Mouse (Mus musculus): ENCODE measurements around the gene Ppm1j. TPM values are rescaled to one million over a fixed set of nuclear protein-coding genes. Genes with fewer than 3 reads are reported as not detected.
"Not testable (repeated sequence)": the region's sequence is repeated elsewhere in the genome, so short reads cannot be mapped to it uniquely, and the experiment has no call there.

The Ppm1j gene
- polyA plus RNA-seq, 1 experiment from 2014 or later: 33.2 TPM

DNA sequence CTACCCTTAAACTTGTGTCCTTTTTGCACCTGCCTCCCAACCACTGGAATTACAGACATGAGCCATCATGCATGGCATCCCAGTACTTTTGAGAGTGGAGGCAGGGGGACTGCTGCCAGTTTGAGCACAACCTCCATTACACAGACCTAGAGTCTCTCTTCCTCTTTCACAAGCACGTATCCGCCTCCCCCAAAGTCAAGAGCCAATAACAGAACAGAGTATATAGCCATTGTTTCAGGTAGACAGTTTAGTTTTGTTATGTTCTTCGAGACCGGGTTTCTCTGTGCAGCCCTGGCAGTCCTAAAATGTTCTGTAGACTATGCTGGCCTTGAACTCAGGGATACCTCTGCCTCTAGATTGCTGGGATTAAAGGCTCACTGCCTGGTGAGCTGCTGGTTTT is 31.4 kb downstream of the Ppm1j start:
- H3K36me3 ChIP-seq (ENCODE audit: control insufficient read depth, insufficient read depth, low read length): peaks cover 13% of the 10 kb centered on the region
- no peak overlapping the region; a peak in 1 of 4 replicates for H3K27ac ChIP-seq (replicated peaks in 1 of 2; ENCODE audit: control insufficient read depth in 1 of 2, insufficient read depth in 1 of 2, low read depth in 2 of 2, low read length in 2 of 2)
- no peak overlapping the region for H3K9ac ChIP-seq (ENCODE audit: low read length)
- H3K4me1 ChIP-seq (ENCODE audit: control insufficient read depth in 2 of 2, insufficient read depth in 2 of 2, low read length in 2 of 2): peaks cover 4 to 26% of the 10 kb centered on the region in 2 experiments
- no peak overlapping the region for H3K4me3 ChIP-seq (ENCODE audit: control insufficient read depth in 1 of 2, insufficient read depth in 1 of 2, low read depth in 1 of 2, low read length in 2 of 2)
- no peaks in the 10 kb centered on the region for H3K27me3 ChIP-seq (ENCODE audit: control insufficient read depth, insufficient read depth, low read length)
- H3K9me3 ChIP-seq (ENCODE audit: control insufficient read depth, low read length): no peaks in the 10 kb centered on the region
- no peak for ATAC-seq (ENCODE audit: insufficient number of reproducible peaks, insufficient read depth, low FRiP score, low read depth)
- no peak overlapping the region for H3K4me2 ChIP-seq (ENCODE audit: low read length)
- 82% methylated on average over 4 of the region's 4 CpGs for WGBS

DNA sequence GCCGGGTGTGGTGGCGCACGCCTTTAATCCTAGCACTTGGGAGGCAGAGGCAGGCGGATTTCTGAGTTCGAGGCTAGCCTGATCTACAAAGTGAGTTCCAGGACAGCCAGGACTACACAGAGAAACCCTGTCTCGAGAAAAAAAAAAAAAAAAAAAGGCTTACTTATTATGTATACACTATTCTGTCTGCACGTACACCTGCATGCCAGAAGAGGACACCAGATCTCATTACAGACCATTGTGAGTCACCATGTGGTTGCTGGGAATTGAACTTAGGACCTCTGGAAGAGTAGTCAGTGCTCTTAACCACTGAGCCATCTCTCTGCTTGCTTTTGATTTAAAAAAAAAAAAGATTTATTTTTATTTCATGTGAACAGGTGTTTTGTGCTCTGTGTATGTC is 32.4 kb downstream of the Ppm1j start:
- H3K9ac ChIP-seq (ENCODE audit: low read length); ATAC-seq (ENCODE audit: insufficient number of reproducible peaks, insufficient read depth, low FRiP score, low read depth); H3K4me3 ChIP-seq (ENCODE audit: control insufficient read depth in 1 of 2, insufficient read depth in 1 of 2, low read depth in 1 of 2, low read length in 2 of 2); H3K36me3 ChIP-seq (ENCODE audit: control insufficient read depth, insufficient read depth, low read length); H3K4me2 ChIP-seq (ENCODE audit: low read length); H3K27ac ChIP-seq (replicated peaks in 1 of 2; ENCODE audit: control insufficient read depth in 1 of 2, insufficient read depth in 1 of 2, low read depth in 2 of 2, low read length in 2 of 2); H3K9me3 ChIP-seq (ENCODE audit: control insufficient read depth, low read length); H3K27me3 ChIP-seq (ENCODE audit: control insufficient read depth, insufficient read depth, low read length): not testable (repeated sequence)
- peaks cover 4 to 26% of the 10 kb centered on the region in 2 experiments for H3K4me1 ChIP-seq (ENCODE audit: control insufficient read depth in 2 of 2, insufficient read depth in 2 of 2, low read length in 2 of 2)
- WGBS: 94% methylated on average over 7 of the region's 7 CpGs

GRCm38 (mm10) chr3:104814746-104815145 is 33.9 kb downstream of the Ppm1j start:
- Histone ChIP-seq H3K36me3 (ENCODE audit: control insufficient read depth, insufficient read depth, low read length) (peaks cover 4% of the 10 kb centered on the region; the same call in 1 of the 2 replicates), H3K4me2 (ENCODE audit: low read length) (no peak overlapping the region), H3K27ac (replicated peaks in 1 of 2; ENCODE audit: control insufficient read depth in 1 of 2, insufficient read depth in 1 of 2, low read depth in 2 of 2, low read length in 2 of 2) (no peak overlapping the region), H3K4me3 (ENCODE audit: control insufficient read depth in 1 of 2, insufficient read depth in 1 of 2, low read depth in 1 of 2, low read length in 2 of 2) (no peak overlapping the region), H3K4me1 (ENCODE audit: control insufficient read depth in 2 of 2, insufficient read depth in 2 of 2, low read length in 2 of 2) (peaks cover 4 to 38% of the 10 kb centered on the region in 2 experiments), H3K9ac (ENCODE audit: low read length) (no peak overlapping the region), H3K27me3 (ENCODE audit: control insufficient read depth, insufficient read depth, low read length) (no peaks in the 10 kb centered on the region), H3K9me3 (ENCODE audit: control insufficient read depth, low read length) (no peaks in the 10 kb centered on the region)
- ATAC-seq (ENCODE audit: insufficient number of reproducible peaks, insufficient read depth, low FRiP score, low read depth): no peak
- 84% methylated on average over 1 of the region's 1 CpGs for WGBS

- Histone ChIP-seq H3K4me1 (ENCODE audit: control insufficient read depth in 2 of 2, insufficient read depth in 2 of 2, low read length in 2 of 2) (peaks cover 8 to 44% of the 10 kb centered on the region in 2 experiments), H3K36me3 (ENCODE audit: control insufficient read depth, insufficient read depth, low read length) (peaks cover 4% of the 10 kb centered on the region; the same call in 1 of the 2 replicates), H3K27me3 (ENCODE audit: control insufficient read depth, insufficient read depth, low read length) (no peaks in the 10 kb centered on the region), H3K9ac (ENCODE audit: low read length) (peak overlapping the region; percentile 16; the same call in 1 of the 2 replicates), H3K27ac (replicated peaks in 1 of 2; ENCODE audit: control insufficient read depth in 1 of 2, insufficient read depth in 1 of 2, low read depth in 2 of 2, low read length in 2 of 2) (no peak overlapping the region), H3K4me3 (ENCODE audit: control insufficient read depth in 1 of 2, insufficient read depth in 1 of 2, low read depth in 1 of 2, low read length in 2 of 2) (no peak overlapping the region), H3K4me2 (ENCODE audit: low read length) (no peak overlapping the region), H3K9me3 (ENCODE audit: control insufficient read depth, low read length) (no peaks in the 10 kb centered on the region)
- ATAC-seq (ENCODE audit: insufficient number of reproducible peaks, insufficient read depth, low FRiP score, low read depth): no peak
- 86% methylated on average over 2 of the region's 2 CpGs for WGBS
These were observed 34.5 kb downstream of the Ppm1j start for GRCm38 (mm10) chr3:104815346-104815745.

DNA sequence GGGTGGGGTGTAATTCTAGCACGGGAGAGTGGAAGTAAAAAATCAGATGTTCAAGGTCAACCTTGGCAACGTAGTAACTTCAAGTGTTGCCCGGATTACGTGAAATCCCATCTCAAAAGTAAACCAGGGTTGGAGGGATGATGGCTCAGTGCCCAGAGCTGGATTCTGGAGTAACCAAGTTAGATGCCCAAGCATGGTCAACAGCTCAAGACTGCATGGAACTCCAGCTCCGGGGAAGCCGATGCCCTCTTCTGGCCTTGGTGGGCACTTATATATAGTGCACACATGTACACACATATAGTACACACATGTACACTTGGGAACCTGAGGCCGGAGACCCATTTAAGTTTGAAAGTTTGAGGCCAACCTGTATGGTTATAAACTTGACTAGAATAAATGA is 35.3 kb downstream of the Ppm1j start:
- WGBS: 96% methylated on average over 7 of the region's 7 CpGs
- H3K27me3 ChIP-seq (ENCODE audit: control insufficient read depth, insufficient read depth, low read length): no peaks in the 10 kb centered on the region
- peaks cover 5% of the 10 kb centered on the region; the same call in 1 of the 2 replicates for H3K36me3 ChIP-seq (ENCODE audit: control insufficient read depth, insufficient read depth, low read length)
- peak overlapping the region; percentile 78 for H3K4me2 ChIP-seq (ENCODE audit: low read length)
- H3K4me3 ChIP-seq (ENCODE audit: control insufficient read depth in 1 of 2, insufficient read depth in 1 of 2, low read depth in 1 of 2, low read length in 2 of 2): no peak overlapping the region; a peak in 1 of 4 replicates
- no peaks in the 10 kb centered on the region for H3K9me3 ChIP-seq (ENCODE audit: control insufficient read depth, low read length)
- no peak overlapping the region for H3K9ac ChIP-seq (ENCODE audit: low read length)
- H3K4me1 ChIP-seq (ENCODE audit: control insufficient read depth in 2 of 2, insufficient read depth in 2 of 2, low read length in 2 of 2): peaks cover 8 to 46% of the 10 kb centered on the region in 2 experiments
- H3K27ac ChIP-seq (replicated peaks in 1 of 2; ENCODE audit: control insufficient read depth in 1 of 2, insufficient read depth in 1 of 2, low read depth in 2 of 2, low read length in 2 of 2): no peak overlapping the region
- no peak for ATAC-seq (ENCODE audit: insufficient number of reproducible peaks, insufficient read depth, low FRiP score, low read depth)

DNA sequence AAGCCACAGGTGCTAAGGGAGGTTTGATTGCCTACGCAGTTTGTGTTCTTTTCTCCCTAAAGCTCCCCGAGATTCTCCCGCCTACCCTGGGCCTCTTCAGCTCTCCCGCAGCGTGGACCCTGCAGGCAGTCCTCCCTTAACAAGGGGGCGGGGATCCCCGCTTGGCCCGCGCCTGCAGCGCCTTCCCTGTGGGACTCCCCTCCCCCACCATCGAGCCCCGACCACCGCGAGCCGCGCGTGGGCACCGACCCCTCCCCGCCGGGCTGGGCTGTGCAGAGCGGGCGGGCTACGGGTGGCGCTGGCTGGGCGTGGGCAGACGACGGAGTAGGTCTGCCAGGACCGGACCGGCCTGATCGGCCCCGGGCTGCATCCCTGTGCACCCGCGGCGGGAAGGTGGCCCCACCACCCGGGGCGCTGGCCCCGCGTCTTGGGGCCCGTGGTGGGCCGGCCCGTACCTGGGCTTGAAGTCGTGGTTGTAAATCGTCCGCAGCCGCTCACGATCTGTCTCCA is 36.7 kb downstream of the Ppm1j start:
- Histone ChIP-seq H3K4me1 (ENCODE audit: control insufficient read depth in 2 of 2, insufficient read depth in 2 of 2, low read length in 2 of 2) (peaks cover 5 to 40% of the 10 kb centered on the region in 2 experiments), H3K4me3 (ENCODE audit: control insufficient read depth in 1 of 2, insufficient read depth in 1 of 2, low read depth in 1 of 2, low read length in 2 of 2) (peak overlapping the region; percentile 68 to 94), H3K9me3 (ENCODE audit: control insufficient read depth, low read length) (no peaks in the 10 kb centered on the region), H3K27me3 (ENCODE audit: control insufficient read depth, insufficient read depth, low read length) (no peaks in the 10 kb centered on the region), H3K9ac (ENCODE audit: low read length) (peak overlapping the region; percentile 97), H3K4me2 (ENCODE audit: low read length) (peak overlapping the region; percentile 78), H3K27ac (replicated peaks in 1 of 2; ENCODE audit: control insufficient read depth in 1 of 2, insufficient read depth in 1 of 2, low read depth in 2 of 2, low read length in 2 of 2) (peak overlapping the region; percentile 87 to 96), H3K36me3 (ENCODE audit: control insufficient read depth, insufficient read depth, low read length) (peaks cover 13% of the 10 kb centered on the region)
- ATAC-seq (ENCODE audit: insufficient number of reproducible peaks, insufficient read depth, low FRiP score, low read depth): peak; percentile 55
- WGBS: under 1% methylated on average over 45 of the region's 46 CpGs

GRCm38 (mm10) chr3:104817991-104818748 is 37.3 kb downstream of the Ppm1j start, which contains the start of gene Mov10:
Mov10 (minus strand) TSS chr3:104818563.
- WGBS: under 1% methylated on average over 36 of the region's 40 CpGs
- H3K9ac ChIP-seq (ENCODE audit: low read length): peak within 1 kb of the TSS; percentile 97

More at GRCm38 (mm10) chr3:104817991-104818748, 37.3 kb downstream of the Ppm1j start, which contains the start of gene Mov10:
- peaks cover 5 to 40% of the 10 kb centered on the region in 2 experiments for H3K4me1 ChIP-seq (ENCODE audit: control insufficient read depth in 2 of 2, insufficient read depth in 2 of 2, low read length in 2 of 2)
- no peaks in the 10 kb centered on the region for H3K9me3 ChIP-seq (ENCODE audit: control insufficient read depth, low read length)
- peak within 1 kb of the TSS; percentile 78 for H3K4me2 ChIP-seq (ENCODE audit: low read length)
- peak within 1 kb of the TSS; percentile 68 to 94 for H3K4me3 ChIP-seq (ENCODE audit: control insufficient read depth in 1 of 2, insufficient read depth in 1 of 2, low read depth in 1 of 2, low read length in 2 of 2)
- H3K36me3 ChIP-seq (ENCODE audit: control insufficient read depth, insufficient read depth, low read length): peaks cover 16% of the 10 kb centered on the region
- peak; percentile 85 for ATAC-seq (ENCODE audit: insufficient number of reproducible peaks, insufficient read depth, low FRiP score, low read depth)
- no peaks in the 10 kb centered on the region for H3K27me3 ChIP-seq (ENCODE audit: control insufficient read depth, insufficient read depth, low read length)
- H3K27ac ChIP-seq (replicated peaks in 1 of 2; ENCODE audit: control insufficient read depth in 1 of 2, insufficient read depth in 1 of 2, low read depth in 2 of 2, low read length in 2 of 2): peak within 1 kb of the TSS; percentile 87 to 96
